Mouse (Mus musculus) thymus, postnatal 0 days (tissue): ENCODE measurements at regions not wholly inside any gene's neighbourhood (a gene's known extent, or its start where the extent isn't known, plus 50 kb on each side); places are given as distances from the start of the nearest gene placed in this dataset. TPM values are rescaled to one million over a fixed set of nuclear protein-coding genes. Genes with fewer than 3 reads are reported as not detected.
"Not testable (repeated sequence)": the region's sequence is repeated elsewhere in the genome, so short reads cannot be mapped to it uniquely, and the experiment has no call there.

Experiments used
- DNase-seq: peaks from one replicate; pipeline ENCODE4 v3.0.0-alpha.2; 2015; ENCODE audit warnings: low spot score
- microRNA-seq: library from miRNA; unstranded; fragments of <30 nt; microRNA quantifications from one replicate; pipeline ENCODE4, GENCODE M21; 2016; ENCODE audit warnings: borderline number of aligned reads

GRCm38 (mm10) chr12:15137039-15137438 is 679.7 kb downstream of the Trib2 start:
- no peak for DNase-seq

DNA sequence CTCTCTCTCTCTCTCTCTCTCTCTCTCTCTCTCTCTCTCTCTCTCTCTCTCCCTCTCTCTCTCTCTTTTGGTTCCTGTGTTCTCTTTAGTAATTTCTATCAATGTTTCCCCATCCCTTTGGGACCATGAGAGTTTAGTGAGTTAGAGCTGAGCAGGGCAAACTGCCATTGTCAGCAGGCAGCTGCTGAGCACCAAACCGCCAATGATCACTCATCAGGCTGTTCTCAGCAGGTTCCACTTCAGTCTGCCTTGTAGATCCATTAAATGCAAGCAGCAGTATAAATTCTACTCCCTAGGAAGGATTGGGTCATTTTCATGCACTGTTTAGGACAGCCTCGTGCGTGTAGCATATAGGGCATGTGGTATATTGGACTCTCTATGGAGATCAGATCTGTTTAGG is 692.5 kb downstream of the Trib2 start:
- DNase-seq, result no peak

DNA sequence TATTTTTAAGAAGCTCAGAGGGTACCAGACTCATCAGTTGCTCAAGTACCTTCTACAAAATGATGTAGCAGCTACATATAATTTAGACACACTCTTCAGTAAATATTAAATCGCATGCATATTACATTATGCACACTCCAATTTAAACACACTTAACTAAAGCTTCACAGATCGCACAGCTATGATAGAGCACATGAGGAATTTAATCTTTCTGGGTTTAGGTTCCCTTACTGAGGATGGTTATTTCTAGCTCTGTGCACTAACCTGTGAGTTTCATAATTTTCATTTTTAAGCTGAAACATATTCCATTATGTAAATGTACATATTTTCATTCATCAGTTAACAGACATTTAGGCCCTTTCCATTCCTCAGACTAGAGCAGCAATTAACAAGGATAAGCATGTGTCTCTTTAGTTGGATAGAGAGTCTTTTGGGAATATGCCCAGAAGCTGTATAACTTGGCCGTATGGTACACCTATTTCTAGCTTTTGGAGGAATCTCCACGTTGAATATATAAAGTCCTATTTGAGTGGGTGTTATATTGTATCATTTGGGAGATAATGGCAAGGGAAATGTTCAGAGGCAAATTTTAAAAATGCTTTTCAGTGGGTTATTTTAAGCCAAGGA is 694.0 kb downstream of the Trib2 start:
- no peak for DNase-seq

GRCm38 (mm10) chr12:15115556-15115955 is 701.2 kb downstream of the Trib2 start:
- no peak for DNase-seq

- DNase-seq, result no peak
Measured at GRCm38 (mm10) chr12:15114793-15115192, 701.9 kb downstream of the Trib2 start.

- no peak for DNase-seq
Measured at GRCm38 (mm10) chr12:15111049-15111448, 705.7 kb downstream of the Trib2 start.

GRCm38 (mm10) chr12:15104876-15105275 is 711.8 kb downstream of the Trib2 start:
- DNase-seq, result no peak

DNA sequence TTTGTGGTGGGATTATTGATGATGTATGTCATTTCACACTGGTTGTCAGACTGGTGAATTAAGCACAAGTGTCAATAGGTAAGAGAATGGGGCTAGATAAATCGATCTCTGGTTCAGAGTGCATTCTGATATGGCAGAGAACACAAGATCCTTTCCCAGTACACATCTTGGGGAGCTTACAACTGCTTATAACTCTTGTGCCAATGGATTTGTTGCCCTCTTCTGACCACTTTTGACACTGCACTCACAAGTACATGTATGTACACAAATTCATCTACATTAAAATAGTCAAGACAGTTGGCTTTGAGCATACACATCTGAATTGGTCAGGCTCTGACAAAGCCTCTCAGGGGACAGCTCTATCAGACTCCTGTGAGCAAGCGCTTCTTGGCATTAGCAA is 738.1 kb downstream of the Trib2 start:
- no peak for DNase-seq

DNA sequence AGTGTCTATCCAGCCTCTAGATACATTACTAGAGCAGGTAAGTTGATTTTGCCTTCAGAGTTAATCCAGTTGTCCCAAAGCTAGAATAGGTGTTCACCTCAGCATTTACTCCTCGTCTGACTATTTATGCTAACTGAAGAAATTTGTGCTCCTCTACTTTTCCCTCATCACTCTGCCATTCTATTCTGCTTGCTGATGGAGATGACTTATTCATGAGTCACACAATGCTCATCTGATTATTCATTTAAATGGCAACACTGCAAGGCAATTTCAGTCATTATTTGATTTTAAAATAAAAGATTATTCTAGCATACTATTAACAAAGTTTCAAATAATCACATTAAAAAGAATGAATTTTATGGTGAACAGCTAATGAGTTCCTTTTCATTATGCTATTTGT is 752.4 kb downstream of the Trib2 start:
- no peak for DNase-seq

GRCm38 (mm10) chr12:15051387-15051786 is 765.3 kb downstream of the Trib2 start:
- no peak for DNase-seq

DNA sequence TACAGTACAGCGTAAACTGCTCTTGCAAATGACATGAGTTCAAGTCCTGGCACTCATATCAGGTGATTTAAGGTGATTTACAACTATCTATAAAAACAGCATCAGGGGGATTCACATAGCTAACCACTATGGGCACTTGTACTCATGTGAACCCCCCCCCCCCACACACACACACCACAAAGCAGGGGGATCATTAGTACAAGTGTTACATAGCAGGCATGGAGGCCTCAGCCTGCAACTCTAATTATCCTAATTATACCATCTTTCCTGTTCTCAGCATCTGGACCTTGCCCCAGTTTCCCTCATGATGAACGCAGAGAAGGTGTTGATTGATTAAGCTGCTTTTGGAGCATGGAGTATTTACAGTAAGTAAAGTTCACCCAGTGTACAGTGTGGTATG is 773.5 kb downstream of the Trib2 start:
- no peak for DNase-seq

DNA sequence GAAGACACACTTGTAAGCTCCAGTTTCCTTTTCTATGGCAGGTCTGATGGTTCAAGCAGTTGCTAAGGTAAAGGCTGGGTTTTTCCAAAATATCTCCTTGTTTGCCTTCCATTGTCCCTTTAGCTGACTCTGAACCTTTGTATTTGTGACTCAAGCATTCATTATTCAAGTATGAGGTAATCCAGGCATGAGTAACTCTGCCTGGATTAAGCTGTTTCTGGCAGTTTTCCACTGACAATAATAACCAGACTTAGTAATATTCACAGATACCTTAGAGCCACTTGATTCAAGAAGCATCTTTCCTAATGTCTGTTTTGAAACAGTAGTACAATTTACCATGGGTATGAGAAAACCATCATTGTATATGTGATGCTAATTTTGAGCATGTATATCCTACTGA is 805.6 kb downstream of the Trib2 start:
- DNase-seq, result no peak

- not testable (repeated sequence) for DNase-seq
Measured at GRCm38 (mm10) chr12:15002401-15002800, 814.3 kb downstream of the Trib2 start.

Small RNAs in the stretch of these regions (microRNA-seq; reads per million reads assigned to microRNA genes)
- gene Gm27682, result not detected
